Mouse (Mus musculus): ENCODE results near the gene Themis3.

DNA sequence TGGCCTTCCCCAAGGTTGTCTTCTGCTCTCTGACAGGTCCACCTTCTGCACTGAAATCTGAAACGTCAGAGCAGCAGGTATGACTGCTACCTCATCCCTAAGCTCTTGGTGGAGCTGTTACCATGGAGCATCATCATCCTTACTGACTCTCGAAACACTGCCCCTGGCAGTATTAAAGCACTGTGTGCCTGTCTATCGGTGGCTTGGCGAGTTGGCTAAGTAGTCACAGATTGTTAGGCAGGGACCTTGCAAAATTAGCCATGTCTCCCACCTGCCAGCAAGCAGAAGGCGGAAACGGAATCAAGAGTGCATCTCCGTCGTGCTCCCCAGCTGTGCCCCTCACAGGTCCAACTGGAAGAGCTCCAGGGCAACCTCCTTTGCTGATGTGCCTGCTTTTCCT, 4.6 kb downstream of the Themis3 start:
- TF ChIP-seq CTCF (IDR thresholded peaks at IDR 0.05; ENCODE audit: extremely low read depth, insufficient read length, insufficient replicate concordance, low read depth, low read length): no peak
- TF ChIP-seq POLR2A (IDR thresholded peaks at IDR 0.05; ENCODE audit: low read depth, low read length): no peak

Data from small intestine, adult 2 months (tissue).